Mouse (Mus musculus): ENCODE results near the gene Nmt1. TPM values are rescaled to one million over a fixed set of nuclear protein-coding genes. Genes with fewer than 3 reads are reported as not detected.

Nmt1 gene
- polyA plus RNA-seq, 1 experiment from 2014 or later = 50.8 TPM

- no peak overlapping the region for H3K4me2 ChIP-seq (replicated peaks)
- H3K9ac ChIP-seq = no peak overlapping the region
- H3K4me1 ChIP-seq = no peaks in the 10 kb centered on the region
- WGBS = 61% methylated on average over 8 of the region's 8 CpGs
- ATAC-seq (ENCODE audit: insufficient number of reproducible peaks, insufficient read depth, low FRiP score, low TSS enrichment) = no peak
- no peaks in the 10 kb centered on the region for H3K27me3 ChIP-seq
- no peaks in the 10 kb centered on the region for H3K9me3 ChIP-seq
- no peak overlapping the region for H3K4me3 ChIP-seq
- H3K27ac ChIP-seq = no peak overlapping the region
- H3K36me3 ChIP-seq = peaks cover 65% of the 10 kb centered on the region
Measured at GRCm38 (mm10) chr11:103051249-103051691, 23.3 kb downstream of the Nmt1 start.

GRCm38 (mm10) chr11:103052078-103052477 is 24.1 kb downstream of the Nmt1 start:
- no peaks in the 10 kb centered on the region for H3K4me1 ChIP-seq
- no peak overlapping the region for H3K4me3 ChIP-seq
- H3K9ac ChIP-seq = no peak overlapping the region
- no peak overlapping the region for H3K4me2 ChIP-seq (replicated peaks)
- no peak for ATAC-seq (ENCODE audit: insufficient number of reproducible peaks, insufficient read depth, low FRiP score, low TSS enrichment)
- H3K9me3 ChIP-seq = no peaks in the 10 kb centered on the region
- no peak overlapping the region for H3K27ac ChIP-seq
- H3K27me3 ChIP-seq = no peaks in the 10 kb centered on the region
- 94% methylated on average over 6 of the region's 6 CpGs for WGBS
- H3K36me3 ChIP-seq = peaks cover 67% of the 10 kb centered on the region

- Histone ChIP-seq H3K36me3 (peaks cover 75% of the 10 kb centered on the region), H3K27ac (no peak overlapping the region), H3K9me3 (no peaks in the 10 kb centered on the region), H3K4me2 (replicated peaks) (no peak overlapping the region), H3K4me1 (no peaks in the 10 kb centered on the region), H3K27me3 (no peaks in the 10 kb centered on the region), H3K4me3 (no peak overlapping the region), H3K9ac (no peak overlapping the region)
- 86% methylated on average over 18 of the region's 18 CpGs for WGBS
- ATAC-seq (ENCODE audit: insufficient number of reproducible peaks, insufficient read depth, low FRiP score, low TSS enrichment) = no peak
Measured at GRCm38 (mm10) chr11:103053191-103054076, 25.4 kb downstream of the Nmt1 start.

- Histone ChIP-seq H3K27ac (no peak overlapping the region), H3K4me1 (no peaks in the 10 kb centered on the region), H3K27me3 (no peaks in the 10 kb centered on the region), H3K4me2 (replicated peaks) (no peak overlapping the region), H3K9me3 (no peaks in the 10 kb centered on the region), H3K9ac (no peak overlapping the region), H3K36me3 (peaks cover 85% of the 10 kb centered on the region), H3K4me3 (no peak overlapping the region)
- ATAC-seq (ENCODE audit: insufficient number of reproducible peaks, insufficient read depth, low FRiP score, low TSS enrichment) = no peak
- WGBS = 52% methylated on average over 6 of the region's 6 CpGs
Measured at GRCm38 (mm10) chr11:103054798-103055197, 26.8 kb downstream of the Nmt1 start.

- H3K9me3 ChIP-seq = no peaks in the 10 kb centered on the region
- H3K4me2 ChIP-seq (replicated peaks) = no peak overlapping the region
- H3K36me3 ChIP-seq = peaks cover 86% of the 10 kb centered on the region
- H3K27ac ChIP-seq = no peak overlapping the region
- H3K4me3 ChIP-seq = no peak overlapping the region
- no peak for ATAC-seq (ENCODE audit: insufficient number of reproducible peaks, insufficient read depth, low FRiP score, low TSS enrichment)
- no peak overlapping the region for H3K9ac ChIP-seq
- no peaks in the 10 kb centered on the region for H3K27me3 ChIP-seq
- 90% methylated on average over 7 of the region's 7 CpGs for WGBS
- no peaks in the 10 kb centered on the region for H3K4me1 ChIP-seq
Measured at GRCm38 (mm10) chr11:103056636-103057035, 28.6 kb downstream of the Nmt1 start.

GRCm38 (mm10) chr11:103058499-103059085 is 30.6 kb downstream of the Nmt1 start:
- Histone ChIP-seq H3K27me3 (no peaks in the 10 kb centered on the region), H3K4me3 (no peak overlapping the region), H3K36me3 (peaks cover 83% of the 10 kb centered on the region), H3K27ac (no peak overlapping the region), H3K4me1 (no peaks in the 10 kb centered on the region), H3K9ac (no peak overlapping the region), H3K4me2 (replicated peaks) (no peak overlapping the region), H3K9me3 (no peaks in the 10 kb centered on the region)
- WGBS = 82% methylated on average over 3 of the region's 3 CpGs
- no peak for ATAC-seq (ENCODE audit: insufficient number of reproducible peaks, insufficient read depth, low FRiP score, low TSS enrichment)

- H3K27me3 ChIP-seq = no peaks in the 10 kb centered on the region
- no peak for ATAC-seq (ENCODE audit: insufficient number of reproducible peaks, insufficient read depth, low FRiP score, low TSS enrichment)
- H3K4me2 ChIP-seq (replicated peaks) = no peak overlapping the region
- H3K9me3 ChIP-seq = no peaks in the 10 kb centered on the region
- peaks cover 86% of the 10 kb centered on the region for H3K36me3 ChIP-seq
- no peaks in the 10 kb centered on the region for H3K4me1 ChIP-seq
- H3K9ac ChIP-seq = no peak overlapping the region
- no peak overlapping the region for H3K4me3 ChIP-seq
- H3K27ac ChIP-seq = 0 out of 2 replicates have a peak overlapping the region, but pooled peaks have one; percentile 17
- WGBS = 94% methylated on average over 14 of the region's 14 CpGs
Measured at GRCm38 (mm10) chr11:103066191-103067050, 38.4 kb downstream of the Nmt1 start.

- Histone ChIP-seq H3K27me3 (no peaks in the 10 kb centered on the region), H3K4me3 (no peak overlapping the region), H3K4me2 (replicated peaks) (no peak overlapping the region), H3K27ac (0 out of 2 replicates have a peak overlapping the region, but pooled peaks have one; percentile 17), H3K9ac (no peak overlapping the region), H3K9me3 (no peaks in the 10 kb centered on the region), H3K4me1 (no peaks in the 10 kb centered on the region), H3K36me3 (peaks cover 80% of the 10 kb centered on the region)
- WGBS = 90% methylated on average over 6 of the region's 6 CpGs
- no peak for ATAC-seq (ENCODE audit: insufficient number of reproducible peaks, insufficient read depth, low FRiP score, low TSS enrichment)
Measured at GRCm38 (mm10) chr11:103067051-103067361, 39.0 kb downstream of the Nmt1 start.

GRCm38 (mm10) chr11:103067457-103068001 is 39.5 kb downstream of the Nmt1 start:
- H3K9ac ChIP-seq = no peak overlapping the region

GRCm38 (mm10) chr11:103068272-103068671 is 40.3 kb downstream of the Nmt1 start:
- H3K36me3 ChIP-seq = peaks cover 72% of the 10 kb centered on the region
- H3K4me1 ChIP-seq = no peaks in the 10 kb centered on the region
- no peaks in the 10 kb centered on the region for H3K9me3 ChIP-seq
- 92% methylated on average over 4 of the region's 4 CpGs for WGBS
- no peaks in the 10 kb centered on the region for H3K27me3 ChIP-seq
- H3K9ac ChIP-seq = no peak overlapping the region
- ATAC-seq (ENCODE audit: insufficient number of reproducible peaks, insufficient read depth, low FRiP score, low TSS enrichment) = no peak
- H3K4me3 ChIP-seq = no peak overlapping the region
- no peak overlapping the region for H3K4me2 ChIP-seq (replicated peaks)
- no peak overlapping the region for H3K27ac ChIP-seq

More at GRCm38 (mm10) chr11:103067457-103068001, 39.5 kb downstream of the Nmt1 start:
- WGBS = 61% methylated on average over 8 of the region's 8 CpGs
- Histone ChIP-seq H3K4me1 (no peaks in the 10 kb centered on the region), H3K9me3 (no peaks in the 10 kb centered on the region), H3K36me3 (peaks cover 77% of the 10 kb centered on the region), H3K27me3 (no peaks in the 10 kb centered on the region), H3K4me2 (replicated peaks) (no peak overlapping the region), H3K4me3 (no peak overlapping the region), H3K27ac (0 out of 2 replicates have a peak overlapping the region, but pooled peaks have one; percentile 17)
- no peak for ATAC-seq (ENCODE audit: insufficient number of reproducible peaks, insufficient read depth, low FRiP score, low TSS enrichment)

GRCm38 (mm10) chr11:103068884-103069283 is 40.9 kb downstream of the Nmt1 start:
- Histone ChIP-seq H3K4me2 (replicated peaks) (no peak overlapping the region), H3K9me3 (no peaks in the 10 kb centered on the region), H3K4me3 (no peak overlapping the region), H3K27ac (no peak overlapping the region), H3K4me1 (no peaks in the 10 kb centered on the region), H3K36me3 (peaks cover 66% of the 10 kb centered on the region), H3K27me3 (no peaks in the 10 kb centered on the region), H3K9ac (no peak overlapping the region)
- ATAC-seq (ENCODE audit: insufficient number of reproducible peaks, insufficient read depth, low FRiP score, low TSS enrichment) = no peak
- 94% methylated on average over 11 of the region's 11 CpGs for WGBS
